Mouse (Mus musculus): ENCODE measurements at regions not wholly inside any gene's neighbourhood (a gene's known extent, or its start where the extent isn't known, plus 50 kb on each side); places are given as distances from the start of the nearest gene placed in this dataset.

DNA sequence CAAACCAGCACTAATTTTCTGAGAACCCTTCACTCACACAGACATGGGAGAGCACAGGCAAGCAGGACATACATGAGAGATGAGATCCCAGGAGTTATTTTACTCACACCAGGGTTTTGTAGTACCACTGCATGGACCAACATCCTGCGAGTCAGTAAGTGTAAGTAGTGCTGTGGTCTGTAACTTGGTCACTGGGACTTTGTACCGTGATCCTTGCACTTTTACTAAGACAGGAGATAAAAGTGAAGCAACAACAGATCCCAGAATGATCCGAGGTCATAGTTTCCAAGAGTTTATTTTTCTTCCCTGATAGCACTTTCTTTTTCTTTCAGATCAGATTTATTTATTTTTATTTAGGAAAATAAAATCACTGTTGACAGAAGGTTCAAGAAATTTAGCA is 54.1 kb upstream of the Mtap start:
- ATAC-seq (replicated peaks; ENCODE audit: low FRiP score, poor library complexity, severe bottlenecking), result no peak

DNA sequence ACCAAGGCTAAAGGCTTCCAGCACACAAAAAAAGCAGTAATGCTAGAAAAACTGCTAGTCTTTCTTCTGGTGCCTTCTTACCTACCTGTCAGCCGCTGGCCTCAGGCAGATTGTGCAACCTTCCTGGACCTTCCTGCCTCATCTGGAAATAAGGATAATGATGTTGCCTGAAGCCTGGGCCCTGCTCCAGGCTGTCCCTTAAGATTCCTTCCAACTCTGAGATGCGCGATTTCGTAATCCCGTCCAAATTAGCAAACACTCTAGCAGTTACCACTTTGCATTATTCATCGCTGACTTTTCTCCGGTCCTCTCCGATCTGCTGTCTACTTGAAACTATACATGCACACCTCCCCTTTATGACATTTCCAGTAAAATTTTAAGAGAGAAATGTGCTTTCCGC is 58.4 kb upstream of the Mtap start:
- no peak for ATAC-seq (replicated peaks; ENCODE audit: low FRiP score, poor library complexity, severe bottlenecking)

DNA sequence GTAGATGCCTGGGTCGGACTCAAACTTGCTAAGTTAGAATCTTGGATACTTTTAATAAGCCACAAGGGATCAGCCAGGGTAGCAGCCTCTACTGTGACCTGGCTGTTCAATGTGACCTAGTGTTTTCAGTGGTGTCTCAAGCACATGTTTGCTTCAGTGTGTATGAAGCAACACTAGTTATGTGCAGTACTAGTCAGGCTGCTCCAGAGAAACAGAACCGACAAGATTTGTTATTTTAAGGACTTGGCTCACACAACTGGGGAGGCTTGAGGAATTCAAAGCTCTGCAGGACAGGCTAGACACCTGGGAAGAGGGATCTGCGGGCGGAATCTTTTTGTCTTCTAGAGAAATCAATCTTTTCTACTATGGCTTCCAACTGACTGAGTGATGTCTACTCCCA is 62.2 kb upstream of the Mtap start:
- no peak for ATAC-seq (replicated peaks; ENCODE audit: low FRiP score, poor library complexity, severe bottlenecking)

DNA sequence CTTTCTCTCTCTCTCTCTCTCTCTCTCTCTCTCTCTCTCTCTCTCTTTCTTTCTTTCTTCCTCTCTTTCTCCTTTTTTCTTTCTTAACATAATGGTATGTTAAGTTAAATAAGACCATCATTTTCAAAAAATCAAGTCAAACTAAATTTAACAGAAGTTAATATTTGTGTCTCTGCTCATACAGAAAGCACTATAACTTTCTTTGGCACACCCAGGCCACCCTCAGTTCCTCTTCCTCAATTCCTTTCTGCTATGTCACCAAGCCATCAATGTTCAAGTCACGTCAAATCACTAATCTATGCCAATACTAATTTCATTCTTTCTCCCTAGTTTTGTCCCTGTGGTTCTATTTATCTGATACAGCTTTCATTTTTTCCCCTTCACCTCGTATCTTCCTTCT is 66.5 kb upstream of the Mtap start:
- no peak for ATAC-seq (replicated peaks; ENCODE audit: low FRiP score, poor library complexity, severe bottlenecking)

DNA sequence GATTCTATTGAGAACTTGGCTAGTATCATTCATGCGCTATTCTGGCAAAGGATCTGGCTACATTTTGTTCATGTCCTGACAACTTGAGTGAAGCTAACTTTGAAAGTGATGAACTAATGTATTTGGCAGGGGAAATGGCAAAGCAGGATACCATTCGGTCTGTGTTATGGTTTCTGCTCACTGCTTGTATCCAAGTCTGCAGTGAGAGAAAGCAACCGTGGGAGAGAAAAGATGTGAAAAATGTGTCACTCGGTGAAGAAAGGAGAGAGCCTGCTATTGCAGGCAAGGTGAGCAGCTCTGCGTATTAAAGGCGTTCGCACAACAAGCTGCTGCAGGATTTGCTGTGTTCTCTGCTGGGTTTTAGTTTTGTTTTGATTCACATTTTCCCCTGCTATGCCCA is 72.5 kb upstream of the Mtap start:
- no peak for ATAC-seq (replicated peaks; ENCODE audit: low FRiP score, poor library complexity, severe bottlenecking)

DNA sequence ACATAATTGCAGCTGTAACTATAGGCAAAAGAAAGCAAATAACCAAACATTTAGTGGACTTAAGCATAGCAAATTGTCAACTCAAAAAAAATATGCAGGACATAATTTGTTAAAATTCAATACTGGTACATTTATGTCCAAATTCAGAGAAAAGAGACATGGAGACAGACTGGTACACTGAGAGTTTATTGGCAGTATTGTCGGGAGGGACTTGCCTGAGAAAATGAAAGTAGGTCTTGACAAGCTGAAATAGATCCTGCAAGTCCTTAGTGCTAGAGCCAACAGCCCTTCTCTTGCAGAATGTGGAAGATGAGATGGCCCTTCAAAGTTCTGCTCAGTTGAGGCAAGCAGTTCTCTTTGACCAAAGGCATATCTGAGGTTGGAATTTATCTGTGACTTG is 74.5 kb upstream of the Mtap start:
- no peak for ATAC-seq (replicated peaks; ENCODE audit: low FRiP score, poor library complexity, severe bottlenecking)

DNA sequence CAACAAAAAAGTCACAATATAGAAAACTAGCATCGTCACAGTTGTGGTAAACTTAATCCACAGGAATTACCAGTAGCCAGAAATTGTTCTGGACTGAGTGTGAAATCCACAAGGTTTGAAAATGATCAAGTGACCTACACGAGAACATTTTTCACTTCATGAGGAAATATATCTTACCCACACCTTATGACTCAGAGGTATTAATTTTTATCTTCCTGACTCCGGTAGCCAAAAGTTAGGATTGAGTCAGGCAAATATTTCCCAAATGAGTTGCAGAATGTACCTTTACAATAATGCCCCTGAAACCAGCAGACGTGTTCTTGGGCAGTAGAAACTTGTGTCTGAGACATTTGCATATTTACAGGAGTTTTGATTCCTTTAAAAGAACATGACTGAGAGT is 75.3 kb upstream of the Mtap start:
- no peak for ATAC-seq (replicated peaks; ENCODE audit: low FRiP score, poor library complexity, severe bottlenecking)

DNA sequence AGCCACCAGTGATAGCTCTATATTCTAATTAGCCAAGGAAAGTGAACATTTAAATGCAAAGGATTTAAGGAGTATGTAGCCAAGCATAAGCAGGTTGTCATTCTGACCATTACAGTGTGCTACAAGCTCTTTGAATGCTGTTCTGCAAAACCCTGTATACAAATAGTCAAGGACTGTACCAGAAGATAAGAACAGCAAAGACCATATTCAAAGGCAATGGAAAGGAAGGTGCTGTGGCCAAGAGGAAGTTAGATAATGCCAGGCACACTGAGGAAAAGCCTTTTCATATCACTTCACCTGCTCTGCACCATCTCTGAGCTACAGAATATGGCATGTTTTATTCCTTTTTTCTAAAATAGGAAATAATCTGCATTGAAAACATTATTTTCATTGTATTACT is 79.3 kb upstream of the Mtap start:
- no peak for ATAC-seq (replicated peaks; ENCODE audit: low FRiP score, poor library complexity, severe bottlenecking)

DNA sequence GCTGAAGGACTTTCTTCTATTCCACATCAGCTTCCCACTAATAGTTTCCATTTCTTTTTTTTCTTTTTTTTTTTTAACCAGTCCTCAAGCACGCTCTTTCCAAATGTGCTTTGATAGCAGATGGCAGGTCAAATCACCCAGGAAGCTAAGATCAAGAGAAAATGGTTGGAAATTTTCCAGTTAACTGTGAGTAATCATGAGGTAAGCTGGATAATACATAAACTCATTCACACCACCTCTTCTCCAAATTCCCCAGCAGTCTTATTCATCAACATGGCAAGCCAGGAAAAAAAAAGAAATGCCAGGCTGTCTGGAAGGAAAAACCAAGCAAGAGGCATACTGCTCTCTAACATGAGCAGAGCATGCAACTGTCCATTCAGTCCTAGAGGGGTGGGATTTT is 79.8 kb upstream of the Mtap start:
- ATAC-seq (replicated peaks; ENCODE audit: low FRiP score, poor library complexity, severe bottlenecking), result no peak

DNA sequence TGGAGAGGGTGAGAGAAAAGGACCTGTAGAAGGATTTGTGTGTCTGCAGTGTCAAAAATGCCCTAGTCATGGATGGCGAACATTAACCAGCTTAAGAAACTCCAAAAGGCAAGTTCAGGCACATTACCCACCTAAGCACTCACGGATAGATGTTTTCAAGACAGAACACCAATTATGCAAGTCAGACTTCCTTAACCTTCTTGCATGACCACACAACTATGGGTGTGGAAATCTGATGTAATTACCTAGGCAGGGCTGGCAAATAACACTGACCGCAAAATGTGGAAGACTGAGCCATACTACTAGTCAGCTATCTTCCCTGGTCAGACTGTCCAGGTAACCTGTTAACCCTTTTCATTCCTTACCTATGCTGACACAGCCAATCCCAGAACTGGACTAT is 81.0 kb upstream of the Mtap start:
- no peak for ATAC-seq (replicated peaks; ENCODE audit: low FRiP score, poor library complexity, severe bottlenecking)

DNA sequence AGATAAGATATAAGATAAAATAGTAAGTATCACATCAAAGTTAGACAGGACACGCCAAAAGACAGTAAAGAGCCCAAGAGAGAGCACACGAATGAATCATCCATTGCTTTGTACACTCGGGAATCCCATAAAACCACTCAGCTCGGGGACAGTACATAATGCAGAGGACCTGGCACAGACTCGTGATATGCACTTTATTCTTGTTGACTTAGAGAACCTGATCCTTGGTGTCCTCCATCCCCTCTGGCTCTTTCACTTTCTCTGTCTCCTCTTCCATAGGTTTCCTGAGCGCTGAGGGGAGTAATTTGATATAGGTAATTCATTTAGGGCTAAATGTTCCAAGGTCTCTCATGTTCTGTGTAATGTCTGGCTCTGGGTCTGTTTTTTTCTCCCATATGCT is 83.3 kb upstream of the Mtap start:
- no peak for ATAC-seq (replicated peaks; ENCODE audit: low FRiP score, poor library complexity, severe bottlenecking)

DNA sequence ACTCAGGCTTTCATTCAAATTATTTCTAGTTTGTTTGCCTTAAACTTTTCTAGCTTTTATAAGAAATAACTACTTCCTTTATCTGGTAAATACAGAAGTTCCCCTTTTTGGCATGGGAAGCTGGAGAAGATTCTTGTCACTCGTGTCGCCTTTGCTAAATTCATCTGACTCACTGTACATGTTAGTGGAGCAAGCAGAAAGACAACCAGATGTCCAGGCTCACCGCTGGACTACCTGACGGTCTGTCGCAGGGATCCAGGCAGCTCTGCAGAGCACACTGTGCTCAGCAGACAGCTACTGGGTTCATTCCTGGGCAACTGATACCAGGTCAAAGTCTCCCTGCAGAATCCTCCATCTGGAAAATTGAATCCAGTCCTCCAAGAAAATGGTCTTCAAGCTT is 85.0 kb upstream of the Mtap start:
- ATAC-seq (replicated peaks; ENCODE audit: low FRiP score, poor library complexity, severe bottlenecking), result no peak

DNA sequence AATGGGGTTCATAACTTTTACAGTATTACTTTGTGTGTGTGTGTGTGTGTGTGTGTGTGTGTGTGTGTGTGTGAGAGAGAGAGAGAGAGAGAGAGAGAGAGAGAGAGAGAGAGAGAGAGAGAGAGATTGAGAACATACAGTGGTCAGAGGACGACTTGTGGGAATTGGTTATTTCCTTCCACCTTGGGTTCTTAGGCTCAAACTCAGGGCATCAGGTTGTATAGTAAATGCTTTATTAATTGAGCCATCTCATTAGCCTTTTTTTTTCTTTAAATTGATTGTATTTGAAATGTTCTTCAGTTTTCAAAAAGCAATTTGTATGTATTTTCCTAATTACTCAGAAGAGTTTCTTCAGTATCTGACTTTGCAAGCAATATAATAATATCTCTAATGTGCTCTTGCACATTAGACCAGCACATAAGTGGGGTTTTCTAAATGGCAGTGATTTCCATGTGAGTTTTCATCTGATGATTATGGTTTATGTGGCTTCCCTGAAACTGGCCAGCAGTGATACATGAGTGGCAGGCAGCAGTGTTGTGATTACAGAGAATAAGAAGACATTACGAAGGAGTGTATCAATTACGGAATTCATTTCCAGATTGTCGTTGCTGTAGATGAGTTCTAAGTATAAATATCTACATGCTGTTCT is 86.2 kb upstream of the Mtap start:
- no peak for ATAC-seq (replicated peaks; ENCODE audit: low FRiP score, poor library complexity, severe bottlenecking)

DNA sequence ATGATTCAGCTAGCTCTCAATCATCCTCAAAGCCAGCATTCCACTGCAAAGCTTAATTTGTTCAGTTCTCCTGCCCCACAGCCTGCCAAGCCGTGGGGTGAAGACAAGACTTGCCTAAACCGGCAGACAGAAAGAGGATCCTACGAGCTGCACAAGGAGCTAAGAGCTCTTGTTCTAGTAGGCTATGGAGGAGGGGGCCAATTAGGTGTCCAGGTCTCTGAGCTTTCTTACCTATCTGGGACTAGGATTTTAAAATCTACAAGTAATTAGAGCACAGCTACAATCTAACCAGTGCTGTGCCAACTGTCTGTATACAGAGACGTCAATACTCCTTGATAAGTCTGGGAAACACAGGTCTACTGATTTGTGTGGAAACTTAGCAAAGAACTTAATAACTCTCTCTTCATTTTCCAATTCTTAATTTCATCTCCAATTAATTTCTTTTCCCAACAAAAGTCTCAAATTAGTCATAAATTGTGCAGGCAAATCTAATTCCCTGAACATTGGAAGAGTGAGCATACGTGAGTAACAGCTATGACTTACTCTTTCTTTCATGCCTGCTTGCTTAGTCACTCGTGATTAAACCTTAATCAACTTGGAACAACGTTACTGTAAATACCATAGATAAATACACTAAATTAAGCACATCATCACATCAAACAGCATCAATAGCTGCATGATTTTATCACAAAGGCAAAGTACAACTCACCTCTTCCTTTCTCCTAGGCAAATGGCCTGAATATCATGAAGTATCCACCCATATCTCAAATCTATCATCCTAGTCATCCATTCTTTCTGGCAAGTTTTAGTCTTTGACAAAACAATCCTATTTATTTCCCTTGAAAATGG is 87.1 kb upstream of the Mtap start:
- no peak for ATAC-seq (replicated peaks; ENCODE audit: low FRiP score, poor library complexity, severe bottlenecking)

DNA sequence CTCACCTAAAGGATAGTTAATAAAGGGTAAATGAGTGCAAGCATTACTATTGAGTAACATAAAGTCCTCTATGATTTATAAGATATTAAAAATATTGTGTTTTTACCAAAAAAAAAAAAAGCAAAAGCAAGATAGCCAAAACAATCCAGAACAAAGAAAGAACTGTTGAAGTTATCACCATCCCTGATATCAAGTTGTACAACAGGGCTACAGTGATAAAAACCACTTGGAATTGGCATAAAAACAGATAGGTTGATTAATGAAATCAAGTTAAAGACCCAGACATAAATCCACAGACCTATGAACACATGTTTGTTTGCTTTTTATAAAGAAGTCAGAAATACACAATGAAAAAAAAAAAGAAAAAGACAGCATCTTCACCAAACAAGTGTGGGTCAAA is 92.4 kb upstream of the Mtap start:
- ATAC-seq (replicated peaks; ENCODE audit: low FRiP score, poor library complexity, severe bottlenecking), result no peak

DNA sequence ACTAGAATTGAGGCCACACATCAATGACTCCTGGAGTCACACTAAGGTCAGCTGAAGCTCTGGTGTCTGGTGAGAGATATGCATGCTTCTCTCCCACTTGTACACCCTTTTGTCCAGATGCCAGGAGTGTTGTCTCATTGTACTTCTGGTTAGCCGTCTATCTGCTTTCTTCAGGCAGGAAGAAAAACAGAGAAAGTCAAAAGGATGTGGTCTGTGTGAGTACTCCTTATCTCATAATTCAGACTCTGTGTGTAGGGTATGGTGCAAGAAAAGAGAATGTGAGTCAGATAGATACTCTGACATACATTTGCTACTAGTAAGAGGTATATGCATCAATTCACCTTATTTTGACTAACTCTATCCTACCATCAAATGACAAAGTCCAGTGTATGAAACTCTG is 92.9 kb upstream of the Mtap start:
- ATAC-seq (replicated peaks; ENCODE audit: low FRiP score, poor library complexity, severe bottlenecking), result peak; percentile 56; the same call in 1 of the 2 replicates

DNA sequence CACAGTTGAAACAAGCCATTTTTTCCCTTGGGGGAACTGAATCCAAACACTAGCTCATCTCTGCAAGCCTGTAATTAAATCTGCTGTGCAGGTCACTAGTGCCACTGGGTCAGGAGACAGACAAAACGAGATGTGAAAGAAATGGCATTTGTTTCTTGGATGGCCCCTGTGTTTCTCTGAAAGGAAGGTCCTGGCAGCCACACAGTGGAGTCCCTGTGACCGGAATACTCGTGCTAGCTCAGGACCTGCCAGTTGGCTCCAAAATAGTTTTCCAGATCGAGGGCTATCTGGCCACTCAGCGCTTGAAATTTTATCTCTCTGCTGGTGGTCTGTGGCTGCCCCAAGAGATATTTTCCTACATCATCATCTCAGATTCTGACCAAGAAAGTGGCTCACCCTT is 96.1 kb upstream of the Mtap start:
- no peak for ATAC-seq (replicated peaks; ENCODE audit: low FRiP score, poor library complexity, severe bottlenecking)

DNA sequence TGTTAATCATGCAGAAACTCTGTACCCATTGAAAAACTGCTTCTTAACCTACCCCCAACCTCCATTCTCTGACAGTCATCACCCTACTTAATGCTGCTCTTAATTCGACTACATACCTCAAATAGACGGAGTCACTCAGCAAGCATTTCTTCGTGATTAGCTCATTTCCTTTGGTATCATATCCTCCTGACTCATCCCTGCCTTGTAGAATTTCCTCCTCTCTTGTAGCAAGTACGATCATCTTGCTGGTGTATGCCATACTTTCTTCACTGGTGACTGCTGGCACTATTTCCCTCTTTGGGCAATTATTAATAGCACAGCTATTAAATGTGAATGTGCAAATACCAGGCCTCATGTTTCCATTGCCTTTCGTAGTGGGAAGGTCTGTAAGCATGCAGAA is 98.0 kb upstream of the Mtap start:
- ATAC-seq (replicated peaks; ENCODE audit: low FRiP score, poor library complexity, severe bottlenecking), result no peak

DNA sequence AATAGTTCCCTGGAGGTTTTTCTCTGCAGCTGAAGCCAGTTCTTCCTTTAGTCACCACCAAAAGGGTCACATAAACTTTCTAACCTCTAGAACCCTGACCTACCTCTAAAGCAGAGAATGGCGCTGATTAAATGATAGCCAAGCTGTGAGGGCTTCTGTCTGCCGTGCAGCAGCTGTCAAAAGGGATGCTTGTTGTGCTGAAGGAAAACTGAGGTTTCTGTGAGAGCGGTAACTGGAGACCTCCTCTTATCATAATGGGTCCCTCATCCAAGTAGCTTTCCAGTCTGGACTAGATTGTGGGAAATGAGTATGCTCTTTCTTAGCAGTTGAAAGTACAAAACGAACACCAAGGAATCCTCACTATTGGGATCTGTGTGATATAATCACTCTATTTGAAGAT is 98.8 kb upstream of the Mtap start:
- no peak for ATAC-seq (replicated peaks; ENCODE audit: low FRiP score, poor library complexity, severe bottlenecking)

DNA sequence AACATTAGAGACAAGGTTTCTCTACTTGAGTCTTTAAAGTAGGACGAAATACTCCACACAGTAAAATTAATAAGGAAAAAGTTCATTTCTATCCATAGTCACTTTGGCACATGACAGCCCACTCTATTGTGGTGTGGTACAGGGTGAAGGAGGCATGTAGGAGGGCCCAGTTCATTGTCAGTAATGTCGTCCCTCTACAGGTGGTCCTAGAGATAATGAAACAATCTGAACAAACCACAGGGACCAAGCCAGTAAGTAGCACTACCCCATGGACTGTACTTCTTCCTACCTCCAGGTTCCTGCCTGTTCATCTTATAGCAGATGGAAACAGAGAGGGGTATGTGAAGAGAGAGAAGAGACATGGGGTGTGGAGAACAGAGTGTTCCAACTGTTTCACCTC is 102.1 kb upstream of the Mtap start:
- no peak for ATAC-seq (replicated peaks; ENCODE audit: low FRiP score, poor library complexity, severe bottlenecking)

DNA sequence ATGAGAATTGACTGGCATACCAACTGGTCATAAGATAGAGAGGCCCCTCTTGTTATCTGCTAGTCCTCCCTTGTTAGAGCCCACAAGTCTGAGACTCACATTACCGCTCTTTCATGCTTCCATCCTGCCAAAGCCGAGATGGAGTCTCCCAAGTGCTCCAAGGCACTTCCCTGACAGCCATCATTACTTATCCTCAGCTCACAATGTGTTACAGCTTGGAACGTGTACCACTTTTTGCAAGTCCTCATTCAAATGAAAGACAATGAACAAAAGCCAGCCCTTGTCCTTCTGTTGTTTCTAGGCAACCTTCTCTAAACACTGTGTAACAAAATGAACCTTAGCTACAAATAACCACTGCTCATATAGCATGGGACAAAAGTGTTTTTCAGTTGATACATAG is 102.6 kb upstream of the Mtap start:
- no peak for ATAC-seq (replicated peaks; ENCODE audit: low FRiP score, poor library complexity, severe bottlenecking)
